Mouse (Mus musculus) embryonic facial prominence, embryonic 11.5 days (tissue): ENCODE data around the gene Sfi1. TPM values are rescaled to one million over a fixed set of nuclear protein-coding genes. Genes with fewer than 3 reads are reported as not detected.
A peak's percentile ranks its signal among the peaks of the same experiment; 100 is the strongest.
"Not testable (repeated sequence)": the region's sequence is repeated elsewhere in the genome, so short reads cannot be mapped to it uniquely, and the experiment has no call there.

Experiments used
- ATAC-seq: fragments of 200-750 bp; cut with Nextera tagmentation; replicated peaks from 2 replicates; pipeline ENCODE4 v1.8.0; 2017; ENCODE audit warnings: low read depth; ENCODE audit not compliant: insufficient number of reproducible peaks, low FRiP score, low TSS enrichment
- DNase-seq: peaks from one replicate; pipeline ENCODE4 v3.0.0-alpha.2; 2015; ENCODE audit warnings: low spot score
- H3K27ac ChIP-seq: fragments of 300-500 bp; sonication (generic); replicated peaks from 2 replicates; pipeline ENCODE4 v1.5.1; 2014; ENCODE audit warnings: mild to moderate bottlenecking, low read depth, low read length, control low read depth
- H3K27me3 ChIP-seq: fragments of 300-500 bp; sonication (generic); 2 replicates; pipeline ENCODE4 v1.6.1; 2014; ENCODE audit warnings: mild to moderate bottlenecking, low read length, moderate library complexity, mixed read lengths; ENCODE audit not compliant: control insufficient read depth, insufficient read depth
- H3K36me3 ChIP-seq: fragments of 300-500 bp; sonication (generic); replicated peaks from 2 replicates; pipeline ENCODE4 v1.6.1; 2014; ENCODE audit warnings: low read depth, mild to moderate bottlenecking, low read length, moderate library complexity, mixed read lengths; ENCODE audit not compliant: control insufficient read depth, insufficient read depth
- H3K4me1 ChIP-seq: fragments of 300-500 bp; sonication (generic); 2 replicates; pipeline ENCODE4 v1.6.1; 2014; ENCODE audit warnings: low read length, mixed read lengths; ENCODE audit not compliant: control insufficient read depth, insufficient read depth
- H3K4me2 ChIP-seq: fragments of 300-500 bp; sonication (generic); 2 replicates; pipeline ENCODE4 v1.6.1; 2014; ENCODE audit warnings: low read depth, mild to moderate bottlenecking, control low read depth, low read length, moderate library complexity
- H3K4me3 ChIP-seq: fragments of 300-500 bp; sonication (generic); 2 replicates; pipeline ENCODE4 v1.5.1; 2014; ENCODE audit warnings: low read depth, low read length, control low read depth
- H3K9ac ChIP-seq: fragments of 300-500 bp; sonication (generic); replicated peaks from 2 replicates; pipeline ENCODE4 v1.6.1; 2014; ENCODE audit warnings: mild to moderate bottlenecking, control low read depth, low read length
- H3K9me3 ChIP-seq: fragments of 300-500 bp; sonication (generic); replicated peaks from 2 replicates; pipeline ENCODE4 v1.6.1; 2016; ENCODE audit warnings: mild to moderate bottlenecking, low read length, inconsistent platforms, mixed read lengths; ENCODE audit not compliant: control insufficient read depth
- WGBS: fragments of 180-500 bp; shearing (Covaris S2); extraction: QIAGEN DNeasy Blood & Tissue Kit; methylation state at CpG from one replicate; pipeline ENCODE4 v1.1.7; 2014; 5-methylcytosine and 5-hydroxymethylcytosine counted together
- polyA plus RNA-seq: library from polyadenylated mRNA; unstranded; fragments of >200 nt; fragmentation: Nextera tagmentation; extraction: Ambion mirVana; gene quantifications from 2 replicates; pipeline ENCODE4 v1.2.1, GENCODE M21; 2014

The Sfi1 gene
- polyA plus RNA-seq, 1 experiment from 2014 or later, result 6.5 TPM

DNA sequence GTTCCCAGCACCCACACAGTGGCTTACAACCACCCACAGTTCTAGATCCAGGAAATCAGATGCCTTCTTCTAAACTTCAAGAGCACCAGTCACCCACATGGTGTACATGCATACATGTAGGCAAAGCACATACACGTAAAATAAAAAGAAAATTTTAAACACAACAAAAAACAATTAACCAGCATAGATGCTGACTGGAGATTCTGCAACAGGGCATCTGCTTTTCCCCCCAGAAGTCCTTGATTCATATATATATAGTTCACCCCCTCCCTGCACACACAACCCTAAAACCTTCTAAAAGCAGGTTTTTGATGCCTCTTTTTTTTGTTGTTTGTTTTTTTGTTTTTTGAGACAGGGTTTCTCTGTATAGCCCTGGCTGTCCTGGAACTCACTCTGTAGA, 10.6 kb downstream of the Sfi1 start:
- H3K4me3 ChIP-seq, H3K9me3 ChIP-seq, H3K4me1 ChIP-seq, ATAC-seq, H3K27me3 ChIP-seq, H3K27ac ChIP-seq, H3K9ac ChIP-seq, H3K36me3 ChIP-seq, H3K4me2 ChIP-seq, DNase-seq: not testable (repeated sequence)
- WGBS, result 100% methylated on average over 1 of the region's 1 CpGs

DNA sequence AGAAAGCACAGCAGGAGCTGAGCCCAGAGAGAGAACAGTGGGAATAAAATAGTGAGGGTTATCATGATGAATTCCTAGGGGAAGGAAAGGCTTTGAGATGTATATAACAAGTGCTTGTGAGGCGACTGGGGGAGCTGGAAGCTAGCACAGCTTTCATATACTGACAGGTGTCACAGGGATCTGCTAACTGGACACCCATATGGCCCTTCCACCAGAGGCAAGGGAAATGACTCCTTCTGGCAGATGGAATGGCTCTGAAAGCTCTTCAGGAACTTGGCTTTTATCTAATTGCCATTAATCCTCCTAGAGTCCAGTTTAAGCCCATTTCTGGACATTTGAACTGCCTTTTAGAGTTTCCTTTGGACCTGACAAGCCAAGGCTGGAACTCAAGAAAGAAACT, 11.3 kb downstream of the Sfi1 start:
- not testable (repeated sequence) for H3K36me3 ChIP-seq, H3K27me3 ChIP-seq, H3K9me3 ChIP-seq, H3K27ac ChIP-seq, H3K4me3 ChIP-seq, H3K4me1 ChIP-seq, H3K9ac ChIP-seq, ATAC-seq, H3K4me2 ChIP-seq, DNase-seq
- 58% methylated on average over 1 of the region's 1 CpGs for WGBS

DNA sequence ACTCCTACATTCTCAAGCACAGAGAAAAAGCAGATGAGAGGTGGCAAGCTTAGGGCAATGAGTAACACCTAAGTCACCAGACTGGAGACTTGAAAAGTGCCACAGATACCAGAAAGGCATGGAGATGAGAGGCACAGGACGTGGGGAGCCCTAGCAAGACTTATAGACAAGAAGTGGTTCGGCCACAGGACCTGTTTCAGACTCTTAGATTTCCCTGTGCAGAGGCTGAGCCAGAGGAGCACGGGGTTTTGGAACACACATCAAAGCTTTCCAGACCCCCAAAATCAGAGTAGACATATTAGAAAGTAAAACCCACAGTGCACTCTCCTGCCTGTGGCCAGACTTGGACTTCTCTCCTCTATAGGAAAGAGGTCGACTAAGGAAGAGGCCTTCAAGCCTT, 12.0 kb downstream of the Sfi1 start:
- H3K27ac ChIP-seq, H3K9ac ChIP-seq, H3K36me3 ChIP-seq, ATAC-seq, H3K27me3 ChIP-seq, H3K4me3 ChIP-seq, H3K4me2 ChIP-seq, DNase-seq, H3K9me3 ChIP-seq, H3K4me1 ChIP-seq: not testable (repeated sequence)
- 59% methylated on average over 4 of the region's 4 CpGs for WGBS

DNA sequence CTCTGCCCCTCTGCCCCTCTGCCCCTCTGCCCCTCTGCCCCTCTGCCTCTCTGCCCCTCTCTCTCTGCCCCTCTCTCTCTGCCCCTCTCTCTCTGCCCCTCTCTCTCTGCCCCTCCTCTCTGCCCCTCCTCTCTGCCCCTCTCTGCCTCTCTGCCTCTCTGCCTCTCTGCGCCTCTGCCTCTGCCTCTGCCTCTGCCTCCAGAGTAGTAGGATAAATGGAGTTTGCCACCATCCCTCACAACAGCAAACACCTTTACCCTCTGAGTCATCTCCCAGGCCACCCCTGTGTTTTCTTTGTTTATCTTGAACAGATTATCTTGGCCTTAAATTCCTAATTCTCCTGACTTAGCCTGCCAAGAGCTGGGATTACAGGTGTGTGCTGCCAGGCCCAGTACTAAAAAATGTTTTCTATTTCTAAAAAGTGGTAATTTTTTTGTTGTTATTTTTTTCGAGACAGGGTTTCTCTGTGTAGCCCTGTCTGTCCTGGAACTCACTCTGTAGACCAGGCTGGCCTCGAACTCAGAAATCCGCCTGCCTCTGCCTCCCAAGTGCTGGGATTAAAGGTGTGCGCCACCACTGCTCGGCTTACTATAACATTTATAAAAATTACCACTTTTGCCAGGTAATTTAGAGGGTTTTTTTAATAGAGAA, 12.6 kb downstream of the Sfi1 start:
- WGBS, result 77% methylated on average over 6 of the region's 6 CpGs
- H3K9me3 ChIP-seq, H3K4me2 ChIP-seq, H3K4me1 ChIP-seq, H3K9ac ChIP-seq, H3K27ac ChIP-seq, DNase-seq, ATAC-seq, H3K36me3 ChIP-seq, H3K4me3 ChIP-seq, H3K27me3 ChIP-seq: not testable (repeated sequence)

DNA sequence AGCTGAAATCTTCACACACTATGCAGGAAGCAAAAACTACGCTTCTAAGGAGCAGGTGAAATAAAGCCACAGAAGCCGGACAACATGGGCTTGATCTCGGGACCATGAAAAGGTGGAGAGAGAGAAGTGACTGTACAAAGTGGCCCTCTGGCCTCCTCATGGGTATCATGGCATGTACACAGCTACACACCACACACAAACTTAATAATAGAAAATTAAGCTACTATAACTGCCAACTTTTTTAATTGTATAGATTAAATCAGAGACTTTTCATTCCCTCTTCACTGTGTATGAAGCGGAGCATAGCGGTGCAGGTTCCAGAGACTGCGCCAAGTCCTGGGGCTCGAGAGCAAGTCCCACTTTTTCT, 13.6 kb downstream of the Sfi1 start:
- not testable (repeated sequence) for ATAC-seq, H3K36me3 ChIP-seq, H3K27ac ChIP-seq, H3K4me1 ChIP-seq, H3K27me3 ChIP-seq, H3K9ac ChIP-seq, H3K9me3 ChIP-seq, DNase-seq, H3K4me3 ChIP-seq, H3K4me2 ChIP-seq
- 90% methylated on average over 7 of the region's 7 CpGs for WGBS

DNA sequence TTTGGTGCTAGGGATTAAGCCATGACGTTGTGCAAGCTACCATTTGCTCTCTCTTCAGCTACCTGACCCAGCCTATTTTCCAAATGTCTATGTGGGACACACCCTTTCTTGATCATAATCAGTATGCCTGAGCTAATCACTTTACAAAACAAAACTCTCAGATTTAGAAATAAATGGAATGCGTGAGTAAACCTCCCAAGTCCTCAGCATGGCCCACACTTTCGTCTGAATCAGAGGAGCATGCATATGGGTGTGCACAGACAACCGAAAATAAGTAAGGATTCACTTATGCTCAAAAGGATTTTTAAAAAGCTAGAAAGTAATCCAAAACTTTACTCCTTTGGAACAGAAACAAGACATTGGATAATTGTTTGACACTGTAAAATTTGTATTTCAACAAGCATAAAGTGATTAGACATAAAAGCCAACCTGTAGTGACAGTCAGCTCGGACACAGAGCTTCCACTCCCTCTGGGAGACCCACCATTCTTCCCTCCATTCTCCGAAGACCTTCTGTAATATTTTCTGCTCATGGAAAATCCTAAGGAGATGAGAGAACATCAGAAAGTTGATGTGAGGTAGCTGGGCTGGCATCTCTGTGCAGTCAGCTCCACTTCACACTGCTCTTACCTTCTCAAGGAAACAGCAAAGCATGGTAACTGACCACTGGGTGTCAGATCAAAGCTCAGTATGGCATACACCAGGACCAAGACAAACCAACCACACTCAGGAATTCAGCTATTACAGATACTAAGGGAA, 14.1 kb downstream of the Sfi1 start:
- not testable (repeated sequence) for H3K27ac ChIP-seq, ATAC-seq, H3K9me3 ChIP-seq, H3K9ac ChIP-seq, H3K4me3 ChIP-seq, H3K27me3 ChIP-seq, H3K4me1 ChIP-seq, H3K4me2 ChIP-seq, H3K36me3 ChIP-seq, DNase-seq
- whole genome bisulfite sequencing, result 85% methylated on average over 6 of the region's 6 CpGs

DNA sequence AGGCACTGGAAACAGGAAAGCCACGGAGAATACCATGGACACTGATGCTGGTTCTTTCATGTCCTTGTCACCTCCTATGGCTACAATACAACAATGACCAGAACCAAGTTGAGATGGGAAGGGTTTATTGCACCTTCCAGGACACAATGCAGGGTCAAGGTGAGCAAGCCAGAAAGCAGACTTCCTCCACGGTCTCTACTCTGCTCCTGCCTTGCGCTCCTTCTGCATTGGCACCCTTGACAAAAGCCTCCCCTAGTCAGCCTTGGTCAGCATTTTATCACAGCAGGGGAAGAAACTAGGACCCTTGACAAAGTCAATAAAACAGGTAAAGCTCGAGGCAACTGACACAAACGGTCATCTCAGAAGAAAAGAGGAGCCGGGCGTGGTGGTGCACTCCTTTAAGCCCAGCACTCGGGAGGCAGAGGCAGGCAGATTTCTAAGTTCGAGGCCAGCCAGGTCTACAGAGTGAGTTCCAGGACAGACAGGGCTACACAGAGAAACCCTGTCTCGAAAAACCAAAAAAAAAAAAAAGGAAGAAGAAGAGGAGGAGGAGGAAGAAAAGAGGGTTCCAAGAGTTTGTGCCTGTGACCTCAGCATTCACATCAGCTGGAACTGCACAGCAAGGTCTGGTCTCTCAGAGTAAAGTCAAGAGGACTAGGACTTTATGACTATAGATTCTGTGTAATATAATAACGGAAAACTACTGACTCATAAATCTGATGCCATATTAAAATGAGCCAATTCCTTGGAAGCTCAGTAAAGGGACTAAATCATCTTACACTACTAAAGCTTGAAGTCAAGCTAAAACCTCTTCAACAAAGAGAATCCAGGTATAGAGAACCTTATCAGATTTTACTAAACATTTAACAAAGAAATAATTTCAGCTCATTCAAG, 19.6 kb downstream of the Sfi1 start:
- H3K27me3 ChIP-seq, H3K9ac ChIP-seq, H3K9me3 ChIP-seq, H3K4me2 ChIP-seq, H3K27ac ChIP-seq, H3K4me3 ChIP-seq, H3K36me3 ChIP-seq, DNase-seq, H3K4me1 ChIP-seq: not testable (repeated sequence)
- peak; percentile 60; the same call in 1 of the 2 replicates for ATAC-seq
- WGBS, result 87% methylated on average over 11 of the region's 11 CpGs

DNA sequence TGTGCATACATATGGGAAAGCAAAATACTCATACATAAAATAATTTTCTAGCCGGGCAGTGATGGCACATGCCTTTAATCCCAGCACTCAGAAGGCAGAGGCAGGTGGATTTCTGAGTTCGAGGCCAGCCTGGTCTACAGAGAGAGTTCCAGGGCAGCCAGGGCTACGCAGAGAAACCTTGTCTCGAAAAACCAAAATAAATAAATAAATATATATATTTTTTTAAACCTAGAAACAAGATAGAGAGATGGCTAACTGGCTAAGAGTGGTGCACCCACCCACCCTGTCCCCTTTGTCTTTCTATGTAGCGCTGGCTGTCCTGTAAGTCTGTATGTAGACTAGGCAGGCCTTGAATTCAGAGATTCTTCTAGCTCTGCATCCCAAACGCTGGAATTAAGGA, 20.7 kb downstream of the Sfi1 start:
- not testable (repeated sequence) for H3K4me1 ChIP-seq, H3K9ac ChIP-seq, ATAC-seq, H3K27me3 ChIP-seq, H3K9me3 ChIP-seq, H3K36me3 ChIP-seq, H3K27ac ChIP-seq, DNase-seq, H3K4me2 ChIP-seq, H3K4me3 ChIP-seq
- WGBS, result 65% methylated on average over 5 of the region's 6 CpGs
